ENCODE assay signal across 13 mouse cellular contexts in genomic region chr3:84261863-84262262, GRCm38 (mm10).
"Had no signal": no experiment of that assay in that cellular context is flagged by ENCODE, and none has a peak within 500 bp of the region (broad histone marks: within the 10 kb centered on the region; RNA-seq: fewer than 3 reads in every experiment).

No protein-coding gene starts in this region.

- H3K4me3 ChIP-seq: kidney, embryonic 15.5 days; limb, embryonic 15.5 days; liver, embryonic 12.5 days; midbrain, embryonic 12.5 days had no signal

- H3K36me3 ChIP-seq: kidney, embryonic 15.5 days; limb, embryonic 15.5 days; liver, embryonic 12.5 days; midbrain, embryonic 12.5 days had no signal

- H3K9me3 ChIP-seq: kidney, embryonic 15.5 days; limb, embryonic 15.5 days; liver, embryonic 12.5 days; midbrain, embryonic 12.5 days had no signal

- H3K9ac ChIP-seq: kidney, embryonic 15.5 days; limb, embryonic 15.5 days; liver, embryonic 12.5 days; lung, embryonic 14.5 days had no signal

- ATAC-seq: inflammation-experienced regulatory T-cells, adult 6 months; liver, embryonic 12.5 days had no signal

- DNase-seq: kidney, adult 2 months; kidney, postnatal 14 days; lung, embryonic 14.5 days; lung, postnatal 10 days; lung, postnatal 4 days; spleen, adult 18-20 months; thymus, adult 2 months; thymus, postnatal 25 days had no signal

- H3K4me2 ChIP-seq: kidney, embryonic 15.5 days; limb, embryonic 15.5 days; liver, embryonic 12.5 days; lung, embryonic 14.5 days; midbrain, embryonic 12.5 days had no signal

- H3K27ac ChIP-seq: kidney, embryonic 15.5 days; limb, embryonic 15.5 days; liver, embryonic 12.5 days had no signal
